Mouse (Mus musculus): ENCODE data around the gene Mturn.

- TF ChIP-seq USF1 (IDR thresholded peaks at IDR 0.05; ENCODE audit: low read depth): no peak
- TF ChIP-seq POLR2AphosphoS2 (IDR thresholded peaks at IDR 0.05; ENCODE audit: insufficient read length, low read depth): no peak
- no peak for TF ChIP-seq POLR2A (IDR thresholded peaks at IDR 0.05; ENCODE audit: insufficient read length, low read depth)
- no peak for TF ChIP-seq TCF3 (IDR thresholded peaks at IDR 0.05; ENCODE audit: insufficient read length, low read depth)
- TF ChIP-seq MAX (IDR thresholded peaks at IDR 0.05; ENCODE audit: low read depth): no peak
- no peak for TF ChIP-seq SRF (IDR thresholded peaks at IDR 0.05; ENCODE audit: control insufficient read depth, insufficient read length, low read depth)
- no peak for TF ChIP-seq E2F4 (IDR thresholded peaks at IDR 0.05; ENCODE audit: insufficient read depth)
- TF ChIP-seq TCF12 (IDR thresholded peaks at IDR 0.05; ENCODE audit: insufficient read depth, poor library complexity, severe bottlenecking): no peak
- no peak for TF ChIP-seq MYOG (IDR thresholded peaks at IDR 0.05; ENCODE audit: control insufficient read depth in 1 of 3, insufficient read depth in 1 of 3, insufficient read length in 2 of 3, low read depth in 2 of 3)
These were observed 3.7 kb downstream of the Mturn start for GRCm38 (mm10) chr6:54685103-54685502.
